Mouse (Mus musculus) forebrain, embryonic 14.5 days (tissue): ENCODE measurements at regions not wholly inside any gene's neighbourhood (a gene's known extent, or its start where the extent isn't known, plus 50 kb on each side); places are given as distances from the start of the nearest gene placed in this dataset.

Experiments
- ATAC-seq: fragments of 200-750 bp; cut with Nextera tagmentation; 2 replicates; pipeline ENCODE4 v1.8.0; 2017; ENCODE audit warnings: mild to moderate bottlenecking, moderate library complexity
- DNase-seq: peaks from one replicate; pipeline ENCODE4 v3.0.0-alpha.2; 2015; ENCODE audit warnings: low spot score
- H3K27ac ChIP-seq: fragments of 300-500 bp; sonication (generic); 2 replicates; pipeline ENCODE4 v1.5.1; 2014; ENCODE audit warnings: low read depth, mild to moderate bottlenecking, control low read depth, low read length, moderate library complexity
- H3K27me3 ChIP-seq: fragments of 300-500 bp; sonication (generic); replicated peaks from 2 replicates; pipeline ENCODE4 v1.6.1; 2014; ENCODE audit warnings: low read length, control low read depth, mixed read lengths; ENCODE audit not compliant: control insufficient read depth, insufficient read depth
- H3K36me3 ChIP-seq: fragments of 300-500 bp; sonication (generic); 2 replicates; pipeline ENCODE4 v1.6.1; 2014; ENCODE audit warnings: low read length, control low read depth; ENCODE audit not compliant: control insufficient read depth, insufficient read depth
- H3K4me1 ChIP-seq: fragments of 300-500 bp; sonication (generic); 2 replicates; pipeline ENCODE4 v1.6.1; 2014; ENCODE audit warnings: antibody characterized with exemption, low read length, control low read depth; ENCODE audit not compliant: control insufficient read depth, insufficient read depth
- H3K4me2 ChIP-seq: fragments of 300-500 bp; sonication (generic); 2 replicates; pipeline ENCODE4 v1.6.1; 2014; ENCODE audit warnings: mild to moderate bottlenecking, control low read depth, low read length
- H3K4me3 ChIP-seq: fragments of 300-500 bp; sonication (generic); 2 replicates; pipeline ENCODE4 v1.5.1; 2014; ENCODE audit warnings: low read depth, low read length, control low read depth
- H3K9ac ChIP-seq: fragments of 300-500 bp; sonication (generic); 2 replicates; pipeline ENCODE4 v1.6.1; 2014; ENCODE audit warnings: mild to moderate bottlenecking, low read length, control low read depth, moderate library complexity
- H3K9me3 ChIP-seq: fragments of 300-500 bp; sonication (generic); replicated peaks from 2 replicates; pipeline ENCODE4 v1.6.1; 2016; ENCODE audit warnings: low read length, control low read depth, mixed read lengths; ENCODE audit not compliant: control insufficient read depth
- WGBS: fragments of 180-500 bp; shearing (Covaris S2); extraction: QIAGEN DNeasy Blood & Tissue Kit; methylation state at CpG from one replicate; pipeline ENCODE4 v1.1.7; 2014; 5-methylcytosine and 5-hydroxymethylcytosine counted together

DNA sequence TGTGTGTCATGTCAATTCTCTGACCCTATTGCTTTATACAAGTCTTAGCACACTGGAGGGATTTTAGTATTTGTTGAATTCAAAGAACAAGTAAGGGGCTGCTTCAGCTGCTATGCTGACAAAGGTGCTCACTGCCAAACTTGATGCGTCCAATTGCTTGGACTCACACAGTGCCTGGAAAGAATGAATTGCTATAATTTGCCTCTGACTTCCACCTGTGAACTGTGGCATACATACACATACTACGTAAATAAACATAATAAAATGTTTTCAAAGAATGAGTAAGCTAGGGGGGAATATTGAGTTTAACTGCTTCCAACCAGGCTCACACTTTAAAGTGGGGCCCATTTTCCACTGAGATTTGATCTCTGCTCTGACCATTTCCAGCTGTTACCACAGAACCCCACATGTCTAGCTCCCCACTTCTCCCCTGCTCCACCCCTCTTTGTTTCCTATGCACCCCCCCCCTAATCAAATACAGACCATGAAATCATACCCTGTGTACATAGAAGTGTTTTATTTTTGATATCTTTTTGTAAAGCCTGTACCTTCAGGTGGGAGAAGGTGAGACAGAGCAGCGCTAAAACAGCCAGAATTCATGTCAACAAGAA is 143.4 kb upstream of the Rarb start:
- H3K4me3 ChIP-seq, result no peak overlapping the region
- no peaks in the 10 kb centered on the region for H3K27me3 ChIP-seq
- H3K9me3 ChIP-seq, result no peaks in the 10 kb centered on the region
- no peaks in the 10 kb centered on the region for H3K36me3 ChIP-seq
- no peak overlapping the region for H3K27ac ChIP-seq
- WGBS, result 78% methylated on average over 3 of the region's 3 CpGs
- ATAC-seq (no peak), DNase-seq (no peak)
- no peak overlapping the region for H3K4me2 ChIP-seq
- no peak overlapping the region for H3K9ac ChIP-seq
- peaks cover 2% of the 10 kb centered on the region; the same call in 1 of the 2 replicates for H3K4me1 ChIP-seq

GRCm38 (mm10) chr14:16957802-16958201 is 138.8 kb upstream of the Rarb start:
- no peaks in the 10 kb centered on the region for H3K27me3 ChIP-seq
- no peak overlapping the region for H3K27ac ChIP-seq
- H3K4me2 ChIP-seq, result no peak overlapping the region
- H3K4me1 ChIP-seq, result peaks cover 3% of the 10 kb centered on the region
- ATAC-seq (no peak), DNase-seq (peak; percentile 36)
- H3K36me3 ChIP-seq, result no peaks in the 10 kb centered on the region
- no peaks in the 10 kb centered on the region for H3K9me3 ChIP-seq
- no peak overlapping the region for H3K9ac ChIP-seq
- H3K4me3 ChIP-seq, result no peak overlapping the region
- 45% methylated on average over 3 of the region's 3 CpGs for WGBS

DNA sequence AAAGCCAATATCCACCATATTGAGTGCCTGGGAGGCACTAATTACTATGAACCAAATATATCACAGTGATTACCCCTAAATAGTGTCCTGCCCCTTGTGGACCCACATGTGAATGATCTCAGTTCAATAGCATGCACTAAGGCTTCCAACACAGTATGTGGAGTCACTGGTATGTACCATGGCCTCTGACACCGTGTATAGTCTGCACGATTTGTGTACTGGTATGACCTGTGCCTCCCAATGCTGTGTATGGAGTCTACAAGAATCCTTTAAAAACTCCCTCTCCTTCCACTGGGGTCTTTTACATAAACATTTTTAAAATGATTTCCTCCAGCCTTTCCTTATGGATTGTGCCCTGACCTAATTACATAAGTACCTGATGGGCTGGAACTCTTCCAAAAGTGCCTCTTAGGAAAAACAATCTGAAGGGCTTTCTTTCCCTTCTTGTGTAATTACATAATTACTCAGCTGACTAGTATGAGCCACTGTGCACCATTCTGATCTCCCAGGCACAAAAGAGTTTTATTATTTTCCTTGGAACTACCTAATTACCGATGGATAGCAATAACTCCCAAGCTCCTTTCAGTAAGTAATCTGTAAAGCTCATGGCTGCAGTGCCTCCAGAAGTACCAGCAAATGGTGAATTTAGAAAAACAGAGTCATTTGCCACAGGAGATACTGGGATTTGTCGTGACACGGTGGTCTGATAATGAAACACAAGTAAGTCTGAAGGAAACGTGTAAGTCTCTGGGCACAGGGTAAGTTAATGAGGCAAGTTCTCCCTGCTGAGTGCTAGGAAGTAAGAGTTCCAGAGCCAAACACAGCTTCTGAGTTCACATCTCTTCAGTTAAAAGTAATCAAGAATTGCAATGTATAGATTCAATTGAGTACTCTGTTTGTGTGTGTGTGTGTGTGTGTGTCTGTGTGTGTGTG is 135.8 kb upstream of the Rarb start:
- no peak overlapping the region for H3K4me2 ChIP-seq
- H3K27ac ChIP-seq, result no peak overlapping the region
- ATAC-seq (peak; percentile 48), DNase-seq (peak; percentile 37)
- 30% methylated on average over 6 of the region's 6 CpGs for WGBS
- no peak overlapping the region for H3K4me3 ChIP-seq
- H3K9ac ChIP-seq, result no peak overlapping the region
- H3K36me3 ChIP-seq, result no peaks in the 10 kb centered on the region
- no peaks in the 10 kb centered on the region for H3K27me3 ChIP-seq
- no peaks in the 10 kb centered on the region for H3K9me3 ChIP-seq
- peaks cover 3% of the 10 kb centered on the region for H3K4me1 ChIP-seq

DNA sequence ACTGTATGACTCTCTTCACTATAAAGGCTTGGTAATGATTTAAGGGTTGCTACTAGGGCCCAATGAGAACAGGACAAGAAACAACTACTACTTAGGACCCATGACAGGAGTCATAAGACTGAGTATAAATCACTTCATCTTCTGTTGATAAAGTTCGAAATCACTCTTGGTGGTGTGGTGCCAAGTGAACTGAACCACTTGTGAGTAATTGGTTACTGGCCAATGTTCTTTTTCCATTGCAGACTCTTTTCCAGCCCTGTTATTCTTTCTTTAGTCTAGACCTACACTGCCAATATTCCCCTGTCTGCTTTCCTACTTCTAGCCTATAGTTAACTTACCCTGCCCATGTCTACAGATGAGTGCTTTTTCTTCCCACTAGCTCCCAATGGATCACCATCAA is 129.8 kb upstream of the Rarb start:
- Histone ChIP-seq H3K9me3 (no peaks in the 10 kb centered on the region), H3K27me3 (no peaks in the 10 kb centered on the region), H3K4me3 (no peak overlapping the region), H3K36me3 (no peaks in the 10 kb centered on the region), H3K27ac (no peak overlapping the region), H3K9ac (no peak overlapping the region), H3K4me2 (no peak overlapping the region), H3K4me1 (no peaks in the 10 kb centered on the region)
- 95% methylated on average over 1 of the region's 1 CpGs for WGBS
- no peak for ATAC-seq
- DNase-seq, result no peak

- no peak overlapping the region for H3K4me3 ChIP-seq
- WGBS, result 94% methylated on average over 1 of the region's 1 CpGs
- DNase-seq, result no peak
- no peaks in the 10 kb centered on the region for H3K4me1 ChIP-seq
- ATAC-seq, result no peak
- H3K9ac ChIP-seq, result no peak overlapping the region
- no peak overlapping the region for H3K4me2 ChIP-seq
- no peaks in the 10 kb centered on the region for H3K27me3 ChIP-seq
- H3K27ac ChIP-seq, result no peak overlapping the region
- H3K9me3 ChIP-seq, result no peaks in the 10 kb centered on the region
- H3K36me3 ChIP-seq, result no peaks in the 10 kb centered on the region
Observed at GRCm38 (mm10) chr14:16944441-16944840, 125.5 kb upstream of the Rarb start.

DNA sequence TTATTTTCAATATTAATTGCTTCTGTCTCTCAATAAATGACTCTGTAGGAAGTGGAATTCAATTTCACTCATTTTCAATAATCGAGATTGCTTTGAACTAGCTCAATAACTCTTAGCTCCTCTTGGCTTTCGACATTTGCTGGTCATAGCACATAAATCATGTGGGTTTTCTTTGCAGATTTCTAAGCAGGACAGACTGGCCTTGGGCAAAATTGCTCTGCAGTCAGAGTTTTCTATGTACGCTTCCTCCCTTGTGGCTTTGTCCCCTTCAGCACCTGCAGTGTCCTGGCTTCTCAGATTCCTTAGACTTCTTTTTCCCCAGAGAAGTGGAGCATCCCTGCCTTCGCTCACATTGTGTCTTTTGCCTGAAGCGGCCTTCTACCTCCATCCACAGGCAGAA is 124.6 kb upstream of the Rarb start:
- H3K4me1 ChIP-seq, result no peaks in the 10 kb centered on the region
- no peak overlapping the region for H3K4me3 ChIP-seq
- no peaks in the 10 kb centered on the region for H3K9me3 ChIP-seq
- no peaks in the 10 kb centered on the region for H3K36me3 ChIP-seq
- H3K9ac ChIP-seq, result no peak overlapping the region
- H3K27me3 ChIP-seq, result no peaks in the 10 kb centered on the region
- ATAC-seq, result no peak
- no peak overlapping the region for H3K27ac ChIP-seq
- no peak for DNase-seq
- 90% methylated on average over 5 of the region's 5 CpGs for WGBS
- H3K4me2 ChIP-seq, result no peak overlapping the region

DNA sequence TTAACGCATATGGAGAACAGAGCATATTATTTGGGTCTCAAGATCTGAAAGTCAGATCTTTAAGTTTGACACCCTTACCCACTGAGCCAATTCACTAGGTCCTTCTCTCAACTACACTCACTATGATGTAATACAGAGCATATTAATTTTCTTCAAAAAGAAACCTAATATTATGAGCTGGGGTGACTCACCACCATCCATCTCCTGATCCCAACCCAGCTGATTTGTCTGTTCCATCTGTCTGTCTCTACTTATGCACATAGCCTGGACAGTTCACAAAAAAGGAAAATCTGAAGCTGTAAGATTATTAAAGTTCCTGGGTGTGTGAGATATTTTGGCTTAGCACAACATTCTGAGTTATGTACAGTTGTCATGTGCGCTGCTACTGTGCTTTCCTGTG is 108.2 kb upstream of the Rarb start:
- no peak overlapping the region for H3K27ac ChIP-seq
- DNase-seq (no peak), ATAC-seq (no peak)
- no peak overlapping the region for H3K4me3 ChIP-seq
- no peaks in the 10 kb centered on the region for H3K36me3 ChIP-seq
- H3K4me2 ChIP-seq, result no peak overlapping the region
- H3K27me3 ChIP-seq, result no peaks in the 10 kb centered on the region
- no peaks in the 10 kb centered on the region for H3K9me3 ChIP-seq
- WGBS, result 97% methylated on average over 2 of the region's 2 CpGs
- no peak overlapping the region for H3K9ac ChIP-seq
- H3K4me1 ChIP-seq, result no peaks in the 10 kb centered on the region

DNA sequence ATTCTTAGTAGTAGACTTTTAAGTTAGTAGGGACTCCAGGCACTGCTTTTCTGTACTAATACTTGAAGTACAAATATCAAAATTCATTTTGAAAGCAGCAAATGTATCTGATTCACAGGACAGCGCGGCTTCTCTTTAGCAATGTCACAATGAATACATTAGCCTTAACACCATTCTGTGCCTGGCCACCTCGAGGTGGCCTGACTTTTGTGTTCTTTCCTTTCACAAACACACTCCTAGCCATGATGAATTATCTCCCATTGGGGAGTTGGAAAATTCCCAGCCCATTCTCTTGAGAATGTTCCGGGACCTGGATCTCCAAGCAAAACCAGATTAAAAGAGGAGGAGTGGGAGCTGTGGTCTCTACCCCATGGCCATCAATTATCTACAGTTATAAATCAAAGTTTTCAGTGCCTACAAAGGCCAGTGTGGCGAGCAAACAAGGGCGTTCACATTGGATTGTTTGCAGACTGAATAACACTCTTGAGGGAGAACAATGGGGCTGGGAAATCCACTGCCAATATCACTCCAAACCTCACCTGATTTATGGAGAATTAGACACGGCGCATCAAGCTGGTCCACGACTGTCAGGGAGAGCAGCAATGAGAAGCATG is 82.7 kb upstream of the Rarb start:
- DNase-seq (no peak), ATAC-seq (no peak)
- Histone ChIP-seq H3K27me3 (no peaks in the 10 kb centered on the region), H3K4me1 (no peaks in the 10 kb centered on the region), H3K4me3 (no peak overlapping the region), H3K27ac (no peak overlapping the region), H3K9me3 (no peaks in the 10 kb centered on the region), H3K9ac (no peak overlapping the region), H3K36me3 (no peaks in the 10 kb centered on the region), H3K4me2 (no peak overlapping the region)
- 75% methylated on average over 9 of the region's 9 CpGs for WGBS
